Mouse (Mus musculus) cortical plate, adult 2 months (tissue): ENCODE results near the gene Lag3. TPM values are rescaled to one million over a fixed set of nuclear protein-coding genes. Genes with fewer than 3 reads are reported as not detected.

Experiments used
- H3K27ac ChIP-seq: fragments of 200-500 bp; 2 replicates; pipeline ENCODE4 v1.5.1; 2012; ENCODE audit warnings: low read length, control low read depth, inconsistent platforms; ENCODE audit not compliant: insufficient read depth
- H3K4me1 ChIP-seq: fragments of 200-500 bp; 2 replicates; pipeline ENCODE4 v1.6.1; 2011; ENCODE audit warnings: low read length; ENCODE audit not compliant: control insufficient read depth, insufficient read depth
- H3K4me3 ChIP-seq: fragments of 200-500 bp; 2 replicates; pipeline ENCODE4 v1.5.1; 2011; ENCODE audit warnings: mild to moderate bottlenecking, low read length, control low read depth; ENCODE audit not compliant: insufficient read depth
- CTCF ChIP-seq: fragments of 200-500 bp; IDR thresholded peaks from 2 replicates; pipeline ENCODE4 v1.5.1; 2011; ENCODE audit warnings: mild to moderate bottlenecking, control low read depth, low read length; ENCODE audit not compliant: insufficient read depth; ENCODE audit errors: extremely low read depth
- POLR2A ChIP-seq: fragments of 200-500 bp; IDR thresholded peaks from 2 replicates; pipeline ENCODE4 v1.6.1; 2011; ENCODE audit warnings: mild to moderate bottlenecking, low read length, control low read depth; ENCODE audit not compliant: insufficient read depth; ENCODE audit errors: extremely low read depth
- polyA plus RNA-seq: library from polyadenylated mRNA; depleted of rRNA; stranded (reverse); fragments of >200 nt; gene quantifications from 2 replicates; pipeline ENCODE4 v1.2.3, GENCODE M21; 2012

Gene Lag3
- polyA plus RNA-seq, 1 experiment: 6.5 TPM

- H3K4me3 ChIP-seq: peak within 1 kb of the TSS; percentile 92
- peak; percentile 87 for TF ChIP-seq POLR2A
- TF ChIP-seq CTCF: no peak
- peak within 1 kb of the TSS; percentile 95 for H3K27ac ChIP-seq
- peaks cover 4% of the 10 kb centered on the region for H3K4me1 ChIP-seq
These were observed 47.7 kb downstream of the Lag3 start, which contains the start of gene Gpr162 for GRCm38 (mm10) chr6:124863658-124864298. TSS of gene Gpr162 (minus strand) at chr6:124863983.

DNA sequence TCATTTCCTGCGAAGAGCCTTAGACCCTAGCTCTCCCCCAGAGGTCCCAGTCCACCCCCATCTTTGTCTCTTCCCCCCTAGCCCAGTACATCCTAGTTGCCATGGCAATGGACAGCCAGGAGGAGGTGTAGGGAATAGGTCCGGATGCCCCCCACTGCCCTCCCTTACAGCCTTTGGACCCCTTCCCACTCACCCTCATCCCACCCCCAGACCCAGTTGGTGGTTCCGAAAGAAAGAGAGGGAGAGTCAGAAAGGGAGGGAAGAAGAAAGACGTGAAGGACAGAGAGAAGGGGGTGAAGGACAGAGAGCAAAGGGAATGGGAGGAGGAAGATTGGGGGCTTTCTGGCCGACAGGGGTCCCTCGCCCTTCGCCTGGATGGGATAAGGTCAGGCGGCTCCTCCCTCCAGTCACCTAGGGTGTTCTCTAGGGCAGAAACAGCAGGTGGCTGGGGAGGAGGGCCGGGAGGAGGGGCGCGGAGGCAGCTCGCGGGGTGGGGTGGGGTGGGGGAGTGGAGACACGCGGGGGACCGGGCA, 48.3 kb downstream of the Lag3 start:
- Histone ChIP-seq H3K4me1 (peaks cover 4% of the 10 kb centered on the region), H3K4me3 (peak overlapping the region; percentile 92), H3K27ac (peak overlapping the region; percentile 95)
- TF ChIP-seq POLR2A: no peak
- TF ChIP-seq CTCF: no peak

- peak overlapping the region; percentile 92 for H3K4me3 ChIP-seq
- H3K4me1 ChIP-seq: peaks cover 4% of the 10 kb centered on the region
- no peak for TF ChIP-seq CTCF
- peak; percentile 65 for TF ChIP-seq POLR2A
- peak overlapping the region; percentile 95 for H3K27ac ChIP-seq
These were observed 48.9 kb downstream of the Lag3 start for GRCm38 (mm10) chr6:124862406-124863124.

GRCm38 (mm10) chr6:124861802-124862201, 49.7 kb downstream of the Lag3 start:
- H3K4me3 ChIP-seq: peak overlapping the region; percentile 92
- H3K27ac ChIP-seq: peak overlapping the region; percentile 27
- TF ChIP-seq CTCF: no peak
- TF ChIP-seq POLR2A: no peak
- H3K4me1 ChIP-seq: peaks cover 4% of the 10 kb centered on the region

DNA sequence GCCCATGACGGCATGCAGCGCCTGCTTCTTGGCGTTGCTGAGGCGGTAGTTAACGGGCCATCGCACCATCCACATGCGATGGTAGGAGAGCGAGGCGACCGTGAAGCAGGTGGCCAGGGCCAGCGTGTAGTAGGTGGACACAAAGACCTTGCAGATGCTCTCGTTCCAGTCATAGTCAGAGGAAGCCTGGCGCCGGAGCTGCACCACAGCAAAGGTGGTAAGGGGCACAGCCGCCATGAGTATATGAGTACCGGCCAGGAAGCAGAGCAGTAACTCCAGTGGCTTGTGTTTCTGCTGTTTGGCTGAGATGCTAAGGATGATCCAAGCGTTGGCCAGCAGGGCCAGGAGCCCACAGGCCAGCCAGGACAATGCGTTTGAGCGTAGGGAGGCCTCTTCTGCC, 50.2 kb downstream of the Lag3 start:
- peaks cover 4% of the 10 kb centered on the region for H3K4me1 ChIP-seq
- TF ChIP-seq CTCF (no peak), POLR2A (no peak; the same call in 1 of the 2 replicates)
- 0 out of 2 replicates have a peak overlapping the region, but pooled peaks have one; percentile 16 for H3K27ac ChIP-seq
- H3K4me3 ChIP-seq: peak overlapping the region; percentile 92; the same call in 1 of the 2 replicates

GRCm38 (mm10) chr6:124860511-124860910, 51.0 kb downstream of the Lag3 start:
- H3K4me3 ChIP-seq: no peak overlapping the region
- TF ChIP-seq CTCF: no peak
- no peak for TF ChIP-seq POLR2A
- H3K27ac ChIP-seq: no peak overlapping the region
- peaks cover 4% of the 10 kb centered on the region for H3K4me1 ChIP-seq

DNA sequence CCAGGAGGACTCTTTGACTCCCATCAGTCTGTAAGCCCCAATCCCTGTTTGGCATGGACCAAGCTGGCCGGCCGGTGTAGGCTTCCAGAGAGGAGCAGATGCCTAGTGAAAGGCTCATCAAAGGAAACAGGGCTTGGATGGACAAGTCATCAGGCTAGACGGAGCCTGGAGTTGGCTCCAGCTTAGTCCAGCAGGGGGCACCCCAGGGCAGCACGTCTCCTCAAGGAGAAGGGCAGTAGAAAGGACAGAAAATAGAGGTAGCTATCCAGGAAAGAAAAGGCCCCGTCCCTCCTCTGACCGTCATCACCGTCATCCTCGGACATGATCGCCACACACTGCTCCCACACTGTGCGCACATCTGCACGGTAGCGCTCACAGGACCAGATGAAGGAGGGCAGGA, 51.8 kb downstream of the Lag3 start:
- H3K4me3 ChIP-seq: peak overlapping the region; percentile 9; the same call in 1 of the 2 replicates
- TF ChIP-seq POLR2A: peak; percentile 45; the same call in 1 of the 2 replicates
- peak; percentile 80 for TF ChIP-seq CTCF
- peaks cover 4% of the 10 kb centered on the region for H3K4me1 ChIP-seq
- H3K27ac ChIP-seq: peak overlapping the region; percentile 17; the same call in 1 of the 2 replicates

- Histone ChIP-seq H3K4me1 (peaks cover 4% of the 10 kb centered on the region), H3K27ac (no peak overlapping the region), H3K4me3 (no peak overlapping the region)
- TF ChIP-seq CTCF (no peak), POLR2A (no peak)
These were observed 52.8 kb downstream of the Lag3 start for GRCm38 (mm10) chr6:124858561-124859318.
